Mouse (Mus musculus) CH12.LX (cell line): Measurements from ENCODE around the gene Mad1l1. TPM values are rescaled to one million over a fixed set of nuclear protein-coding genes. Genes with fewer than 3 reads are reported as not detected.

Experiments used
- DNase-seq: peaks from one replicate; pipeline ENCODE4 v3.0.0-alpha.2; 2013; ENCODE audit errors: extremely low read depth
- H3K27ac ChIP-seq: 2 replicates; pipeline ENCODE4 v1.5.1; 2012; ENCODE audit warnings: low read depth, mild to moderate bottlenecking, control low read depth, moderate library complexity; ENCODE audit not compliant: insufficient read depth
- H3K27me3 ChIP-seq: replicated peaks from 2 replicates; pipeline ENCODE3; 2012; ENCODE audit warnings: inconsistent platforms
- H3K36me3 ChIP-seq, 2 experiments: replicated peaks in 1 of 2; 2 replicates each; pipeline versions ENCODE3 to v1.6.1; 2012; ENCODE audit warnings: inconsistent platforms in 1 of 2, low read length in 1 of 2, mild to moderate bottlenecking in 1 of 2, mixed read lengths in 1 of 2, moderate library complexity in 1 of 2; ENCODE audit not compliant: control insufficient read depth in 1 of 2, insufficient read depth in 1 of 2
- H3K4me1 ChIP-seq, 2 experiments: 2 replicates each; pipeline ENCODE4 v1.6.1; 2012; ENCODE audit warnings: inconsistent platforms in 1 of 2, moderate library complexity in 1 of 2; ENCODE audit not compliant: insufficient read depth in 2 of 2, control insufficient read depth in 1 of 2
- H3K4me2 ChIP-seq: 2 replicates; pipeline ENCODE4 v1.6.1; 2012; ENCODE audit warnings: low read depth, mild to moderate bottlenecking, control low read depth; ENCODE audit not compliant: poor library complexity, insufficient read depth, severe bottlenecking
- H3K4me3 ChIP-seq, 3 experiments: fragments of 150-350 bp in 1 of 3; sonication (generic) in 1 of 3; replicated peaks in 1 of 3; 2 replicates each; pipeline versions ENCODE3 to v1.5.1; 2011 to 2012; ENCODE audit warnings: low read depth in 2 of 3, low read length in 2 of 3, mild to moderate bottlenecking in 2 of 3, moderate library complexity in 2 of 3, control low read depth in 1 of 3, improper control_type of control experiment in 1 of 3, inconsistent platforms in 1 of 3, mixed read lengths in 1 of 3; ENCODE audit not compliant: poor library complexity in 1 of 3
- H3K79me2 ChIP-seq: replicated peaks from 2 replicates; pipeline ENCODE4 v1.6.1; 2012; ENCODE audit warnings: mild to moderate bottlenecking, moderate library complexity; ENCODE audit not compliant: control insufficient read depth, poor library complexity, insufficient read depth, severe bottlenecking; ENCODE audit errors: extremely low read depth
- H3K9ac ChIP-seq: 2 replicates; pipeline ENCODE4 v1.6.1; 2012; ENCODE audit warnings: low read depth, mild to moderate bottlenecking, control low read depth, moderate library complexity; ENCODE audit not compliant: insufficient read depth
- H3K9me3 ChIP-seq: replicated peaks from 2 replicates; pipeline ENCODE3; 2012; ENCODE audit warnings: low read length, inconsistent platforms, mixed read lengths
- CHD2 ChIP-seq: IDR thresholded peaks from 2 replicates; pipeline ENCODE4 v1.6.1; 2011; ENCODE audit warnings: low read length, improper control_type of control experiment
- CTCF ChIP-seq, 2 experiments: IDR thresholded peaks in 1 of 2; conservative IDR thresholded peaks in 1 of 2; 2 replicates each; pipeline ENCODE4 v1.5.1; 2011 to 2012; ENCODE audit warnings: low read depth in 2 of 2, low read length in 2 of 2, improper control_type of control experiment in 1 of 2, inconsistent platforms in 1 of 2, mild to moderate bottlenecking in 1 of 2, moderate library complexity in 1 of 2
- E2F4 ChIP-seq: IDR thresholded peaks from 2 replicates; pipeline ENCODE4 v1.6.1; 2011; ENCODE audit warnings: low read depth, low read length, improper control_type of control experiment; ENCODE audit not compliant: insufficient replicate concordance
- EP300 ChIP-seq: IDR thresholded peaks from 2 replicates; pipeline ENCODE4 v1.6.1; 2011; ENCODE audit warnings: low read length, improper control_type of control experiment
- IRF4 ChIP-seq: IDR thresholded peaks from 2 replicates; pipeline ENCODE4 v1.6.1; 2014; ENCODE audit warnings: low read depth, mild to moderate bottlenecking, inconsistent platforms, low read length, improper control_type of control experiment
- JUN ChIP-seq: IDR thresholded peaks from 2 replicates; pipeline ENCODE4 v1.6.1; 2011; ENCODE audit warnings: low read depth, mild to moderate bottlenecking, low read length, improper control_type of control experiment, moderate library complexity; ENCODE audit not compliant: insufficient read depth
- JUND ChIP-seq: conservative IDR thresholded peaks from 2 replicates; pipeline ENCODE4 v1.6.1; 2011; ENCODE audit warnings: low read depth, low read length, improper control_type of control experiment
- KAT2A ChIP-seq: IDR thresholded peaks from 2 replicates; pipeline ENCODE4 v1.6.1; 2012; ENCODE audit warnings: low read length, improper control_type of control experiment, inconsistent platforms; ENCODE audit not compliant: insufficient replicate concordance
- MAX ChIP-seq: IDR thresholded peaks from 2 replicates; pipeline ENCODE4 v1.6.1; 2011; ENCODE audit warnings: low read length, improper control_type of control experiment
- MEF2A ChIP-seq: IDR thresholded peaks from 2 replicates; pipeline ENCODE4 v1.6.1; 2014; ENCODE audit warnings: low read depth, mild to moderate bottlenecking, inconsistent platforms, low read length, improper control_type of control experiment, borderline replicate concordance
- MXI1 ChIP-seq: IDR thresholded peaks from 2 replicates; pipeline ENCODE4 v1.6.1; 2011; ENCODE audit warnings: mild to moderate bottlenecking, low read depth, low read length, improper control_type of control experiment
- MYC ChIP-seq: IDR thresholded peaks from 2 replicates; pipeline ENCODE4 v1.6.1; 2011; ENCODE audit warnings: low read depth, mild to moderate bottlenecking, improper control_type of control experiment, low read length
- POLR2A ChIP-seq: IDR thresholded peaks from 2 replicates; pipeline ENCODE4 v1.6.1; 2011; ENCODE audit warnings: low read depth, mild to moderate bottlenecking, improper control_type of control experiment, low read length
- POLR2AphosphoS2 ChIP-seq: IDR thresholded peaks from 2 replicates; pipeline ENCODE4 v1.6.1; 2011; ENCODE audit warnings: low read depth, low read length, improper control_type of control experiment
- RAD21 ChIP-seq: IDR thresholded peaks from 2 replicates; pipeline ENCODE4 v1.6.1; 2011; ENCODE audit warnings: low read depth, mild to moderate bottlenecking, low read length, improper control_type of control experiment, moderate library complexity
- RCOR1 ChIP-seq: conservative IDR thresholded peaks from 2 replicates; pipeline ENCODE4 v1.6.1; 2012; ENCODE audit warnings: low read depth, mild to moderate bottlenecking, inconsistent platforms, low read length, improper control_type of control experiment
- SIN3A ChIP-seq: IDR thresholded peaks from 2 replicates; pipeline ENCODE4 v1.6.1; 2012; ENCODE audit warnings: low read length, improper control_type of control experiment, inconsistent platforms
- SMC3 ChIP-seq: IDR thresholded peaks from 2 replicates; pipeline ENCODE4 v1.6.1; 2011; ENCODE audit warnings: low read depth, low read length, improper control_type of control experiment
- TBP ChIP-seq: conservative IDR thresholded peaks from 2 replicates; pipeline ENCODE4 v1.6.1; 2011; ENCODE audit warnings: low read depth, low read length, improper control_type of control experiment
- TCF12 ChIP-seq: IDR thresholded peaks from 2 replicates; pipeline ENCODE4 v1.6.1; 2014; ENCODE audit warnings: low read depth, mild to moderate bottlenecking, inconsistent platforms, low read length, improper control_type of control experiment
- UBTF ChIP-seq: IDR thresholded peaks from 2 replicates; pipeline ENCODE4 v1.6.1; 2012; ENCODE audit warnings: low read depth, mild to moderate bottlenecking, inconsistent platforms, low read length, improper control_type of control experiment, moderate library complexity
- USF1 ChIP-seq: IDR thresholded peaks from 2 replicates; pipeline ENCODE4 v1.6.1; 2014; ENCODE audit warnings: low read depth, mild to moderate bottlenecking, inconsistent platforms, low read length, improper control_type of control experiment
- ZC3H11A ChIP-seq: IDR thresholded peaks from 2 replicates; pipeline ENCODE4 v1.6.1; 2012; ENCODE audit warnings: low read depth, mild to moderate bottlenecking, inconsistent platforms, low read length, improper control_type of control experiment
- ZKSCAN1 ChIP-seq: IDR thresholded peaks from 2 replicates; pipeline ENCODE4 v1.6.1; 2012; ENCODE audit warnings: low read depth, inconsistent platforms, low read length, improper control_type of control experiment, borderline replicate concordance
- ZNF384 ChIP-seq: IDR thresholded peaks from 2 replicates; pipeline ENCODE4 v1.6.1; 2012; ENCODE audit warnings: low read depth, low read length, improper control_type of control experiment, inconsistent platforms
- dilution Hi-C: fragments of 300-500 bp; cut with MboI; formaldehyde crosslinking; loops from 2 replicates; pipeline ENCODE4 v1.14.3; 2020; ENCODE audit warnings: low sequenced_read_pairs; ENCODE audit not compliant: extremely low pct_unique_long_range_greater_than_20kb, extremely low pct_ligation_motif_present
- in situ Hi-C: fragments of 300-500 bp; cut with MboI; formaldehyde crosslinking; loops from 3 replicates; pipeline ENCODE4 v1.14.3; 2019; ENCODE audit warnings: low sequenced_read_pairs, low pct_ligation_motif_present, low pct_unique_long_range_greater_than_20kb, mixed read lengths
- polyA plus RNA-seq: library from polyadenylated mRNA; unstranded; fragments of >175 nt; gene quantifications from 2 replicates; pipeline ENCODE4 v1.2.1, GENCODE M21; 2012; ENCODE audit warnings: low read depth; ENCODE audit not compliant: insufficient read length
- total RNA-seq, 2 experiments: library from RNA; depleted of rRNA; stranded (reverse); fragments of 300-350 nt in 1 of 2; fragments of >200 nt in 1 of 2; gene quantifications; 2 replicates each; pipeline ENCODE4 v1.2.3; 2012 to 2014

The Mad1l1 gene
- total and polyA plus RNA-seq, 3 experiments = 24.8 to 45.6 (median 28.9) TPM

DNA sequence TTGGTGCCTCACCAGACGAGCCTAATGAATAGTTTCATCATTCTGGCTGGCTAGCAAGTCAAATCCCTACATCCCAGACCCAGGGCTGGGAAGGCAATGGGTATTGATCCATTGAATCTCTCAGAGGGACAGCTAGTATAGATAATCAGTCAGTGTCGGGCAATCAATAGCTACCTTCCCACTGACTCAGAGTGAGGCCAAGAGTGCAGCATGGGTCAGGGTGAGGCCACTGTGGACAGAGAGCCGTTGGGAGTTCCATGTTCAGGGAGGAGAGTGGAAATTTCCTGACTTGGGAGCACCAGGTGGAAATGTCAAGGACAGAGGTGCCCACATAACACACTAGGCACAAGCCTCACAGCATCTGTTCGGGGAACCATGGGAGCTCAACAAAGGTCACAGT is 129.8 kb downstream of the Mad1l1 start:
- dilution Hi-C loops = no loop called here
- TF ChIP-seq ZNF384 = no peak
- no peak for TF ChIP-seq MYC
- TF ChIP-seq JUND = no peak
- no peak for TF ChIP-seq JUN
- TF ChIP-seq UBTF = no peak
- TF ChIP-seq KAT2A = no peak
- no peak for TF ChIP-seq CHD2
- no peak for TF ChIP-seq POLR2A
- no peak for TF ChIP-seq MAX
- no peak for TF ChIP-seq EP300
- TF ChIP-seq IRF4 = no peak
- no peak for TF ChIP-seq E2F4
- no peak for TF ChIP-seq USF1
- TF ChIP-seq TCF12 = no peak
- no peak for TF ChIP-seq RAD21
- no peak for TF ChIP-seq ZC3H11A
- TF ChIP-seq CTCF (conservative IDR thresholded peaks at IDR 0.05 in 1 of 2, IDR thresholded peaks at IDR 0.05 in 1 of 2; ENCODE audit: low read depth in 2 of 2, low read length in 2 of 2) = no peak
- no peak for TF ChIP-seq MEF2A
- no peak for TF ChIP-seq SMC3
- TF ChIP-seq MXI1 = no peak
- Histone ChIP-seq H3K27ac (no peak overlapping the region), H3K9me3 (no peaks in the 10 kb centered on the region), H3K9ac (no peak overlapping the region), H3K27me3 (no peaks in the 10 kb centered on the region), H3K79me2 (no peaks in the 10 kb centered on the region), H3K4me1 (peaks cover 0 to 17% of the 10 kb centered on the region in 2 experiments; a peak in 2 of 4 replicates), H3K36me3 (peaks cover 9 to 71% of the 10 kb centered on the region in 2 experiments), H3K4me2 (no peak overlapping the region), H3K4me3 (no peak overlapping the region)
- DNase-seq = no peak
- in situ Hi-C loops = loop anchor here (25.0 kb wide), 1 partner anchor 221 kb away; the partner anchor contains the start of gene Eif3b

DNA sequence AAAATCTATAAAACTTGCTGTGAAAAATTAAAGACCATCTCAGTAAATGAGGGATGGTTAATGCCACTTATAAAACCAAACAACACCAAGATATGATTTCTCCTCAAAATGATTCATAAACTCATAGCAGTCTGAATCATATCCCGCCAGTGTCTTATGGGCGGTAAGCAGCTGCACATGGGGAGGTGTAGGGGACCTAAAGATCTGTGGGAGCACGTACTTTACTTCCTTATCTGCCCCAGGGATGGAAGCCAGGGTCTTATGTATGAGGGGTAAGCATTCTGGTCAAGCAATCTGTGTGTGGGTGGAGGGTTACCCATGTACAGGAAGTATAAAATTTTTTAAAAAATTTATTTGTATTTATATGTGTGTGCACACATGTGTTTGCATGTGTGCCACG is 135.0 kb downstream of the Mad1l1 start:
- H3K9ac ChIP-seq = no peak overlapping the region
- in situ Hi-C loops = loop anchor here (25.0 kb wide), 1 partner anchor 226 kb away; the partner anchor contains the start of gene Eif3b
- dilution Hi-C loops = no loop called here
- H3K36me3 ChIP-seq = peaks cover 0 to 69% of the 10 kb centered on the region in 2 experiments
- no peaks in the 10 kb centered on the region for H3K79me2 ChIP-seq
- H3K27me3 ChIP-seq = no peaks in the 10 kb centered on the region
- H3K4me1 ChIP-seq = peaks cover 0 to 5% of the 10 kb centered on the region in 2 experiments; a peak in 1 of 4 replicates
- no peak for DNase-seq
- H3K9me3 ChIP-seq = no peaks in the 10 kb centered on the region
- TF ChIP-seq ZKSCAN1 (no peak), E2F4 (no peak), RAD21 (no peak), ZC3H11A (no peak), TBP (no peak), ZNF384 (no peak), SIN3A (no peak), POLR2AphosphoS2 (no peak), RCOR1 (no peak), JUND (no peak)
- no peak overlapping the region for H3K4me2 ChIP-seq
- H3K4me3 ChIP-seq = no peak overlapping the region
- H3K27ac ChIP-seq = no peak overlapping the region
